Mouse (Mus musculus) heart, postnatal 0 days (tissue): ENCODE results near the gene Igf1r.

Source experiments
- CTCF ChIP-seq: IDR thresholded peaks from 2 replicates; pipeline ENCODE4 v1.5.1; 2016; ENCODE audit warnings: antibody characterized with exemption, control low read depth, low read depth
- EP300 ChIP-seq: IDR thresholded peaks from 2 replicates; pipeline ENCODE4 v1.6.1; 2016; ENCODE audit warnings: antibody characterized with exemption, low read depth

DNA sequence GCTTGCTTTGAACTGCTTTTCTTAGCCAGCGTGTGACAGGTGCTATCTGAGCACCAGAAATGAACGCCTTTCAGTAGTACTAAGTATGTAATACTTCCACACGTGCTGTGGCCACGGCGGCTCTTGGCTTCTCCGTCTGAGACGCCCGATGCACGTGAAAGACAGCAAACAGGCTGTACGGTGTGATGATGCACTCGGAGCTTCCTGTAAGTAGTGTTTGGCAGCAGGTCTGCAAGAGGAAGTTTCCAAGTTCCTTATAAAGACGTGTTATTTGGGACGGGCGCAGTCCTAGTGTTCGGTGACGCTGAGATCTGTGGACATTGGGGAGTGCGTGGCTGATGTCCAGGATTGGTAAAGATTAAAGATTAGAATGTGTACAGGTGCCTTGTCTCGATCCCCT lies 5.4 kb downstream of the Igf1r start:
- no peak for TF ChIP-seq CTCF
- no peak for TF ChIP-seq EP300
